Mouse (Mus musculus): ENCODE measurements at regions not wholly inside any gene's neighbourhood (a gene's known extent, or its start where the extent isn't known, plus 50 kb on each side); places are given as distances from the start of the nearest gene placed in this dataset.
"Not testable (repeated sequence)": the region's sequence is repeated elsewhere in the genome, so short reads cannot be mapped to it uniquely, and the experiment has no call there.

GRCm38 (mm10) chr7:73031407-73031806 lies 343.9 kb upstream of the Rgma start:
- DNase-seq (ENCODE audit: low spot score): no peak

DNA sequence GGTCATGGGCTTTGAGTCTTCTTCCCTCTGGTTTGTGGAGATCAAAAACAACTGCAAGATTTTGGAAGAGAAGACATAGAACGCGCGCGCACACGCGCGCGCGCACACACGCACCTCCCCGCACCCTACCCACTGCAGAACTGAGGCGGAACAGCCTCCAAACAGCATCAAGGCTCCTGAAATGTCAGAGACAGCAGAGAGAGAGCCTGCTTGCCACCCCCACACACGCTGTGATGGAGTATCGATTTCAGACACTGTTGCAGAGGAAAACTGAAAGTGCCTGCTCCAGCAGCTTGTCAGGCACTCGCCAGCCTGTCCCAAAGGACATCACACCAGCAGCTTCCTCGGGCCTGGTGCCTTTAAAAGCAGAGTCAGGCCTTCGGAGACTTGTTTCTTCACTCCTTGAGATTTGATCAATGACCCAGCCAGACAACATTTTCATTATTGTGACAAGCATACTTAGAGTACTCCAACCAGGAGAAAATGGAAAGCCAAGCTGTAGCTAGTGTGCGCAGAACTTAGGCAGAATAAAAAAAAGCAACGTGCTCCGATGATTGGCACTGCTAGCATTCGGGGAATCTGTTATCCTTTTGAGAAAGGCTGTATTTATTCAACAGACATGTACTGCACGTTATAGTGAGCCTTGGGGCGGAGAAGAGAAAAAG lies 342.9 kb upstream of the Rgma start:
- no peak for DNase-seq (ENCODE audit: low spot score)

- DNase-seq (ENCODE audit: low spot score): no peak
Observed at GRCm38 (mm10) chr7:73036801-73037555, 338.3 kb upstream of the Rgma start.

- no peak for DNase-seq (ENCODE audit: low spot score)
Observed at GRCm38 (mm10) chr7:73037638-73038037, 337.7 kb upstream of the Rgma start.

DNA sequence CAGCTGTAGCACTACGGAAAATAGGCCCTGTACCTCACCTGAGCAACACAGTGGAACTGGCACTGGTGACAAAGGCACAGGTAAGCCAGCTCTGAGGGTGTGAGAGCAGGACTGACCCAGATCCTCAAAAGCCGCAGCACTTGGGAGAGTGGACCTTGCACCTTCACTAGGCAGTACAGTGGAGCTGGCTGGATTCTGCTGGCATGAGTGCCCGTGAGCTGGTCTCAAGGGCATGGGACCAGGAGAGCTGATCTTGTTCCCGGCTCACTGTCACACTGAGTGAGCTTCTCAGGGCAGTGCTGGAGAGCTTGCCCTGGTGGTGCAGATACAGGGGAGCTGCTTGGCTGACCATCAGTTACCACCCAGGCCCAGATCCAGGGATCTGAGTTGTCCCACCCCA lies 335.4 kb upstream of the Rgma start:
- DNase-seq (ENCODE audit: low spot score): no peak

DNA sequence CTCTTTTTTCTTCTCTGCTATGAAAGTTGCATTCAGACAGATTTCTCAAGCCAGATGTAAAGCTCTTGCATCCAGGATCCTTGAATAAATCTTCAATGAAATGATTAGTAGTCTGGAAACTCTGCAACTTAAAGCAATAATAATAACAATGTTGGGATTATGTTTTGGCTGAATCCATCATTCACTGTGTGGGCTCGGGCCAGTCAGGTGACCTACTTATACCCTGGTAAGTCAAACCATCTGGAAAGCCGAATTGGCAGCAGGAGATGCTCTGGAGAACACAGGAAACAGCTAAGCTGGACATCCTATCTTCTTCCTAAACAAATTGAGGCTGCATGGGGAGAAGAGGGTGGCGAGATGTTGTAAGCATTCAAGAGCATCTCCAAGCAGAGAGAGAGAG lies 331.0 kb upstream of the Rgma start:
- DNase-seq (ENCODE audit: low spot score): no peak

GRCm38 (mm10) chr7:73055891-73056290 lies 319.4 kb upstream of the Rgma start:
- DNase-seq (ENCODE audit: low spot score): no peak

GRCm38 (mm10) chr7:73063556-73063955 lies 311.8 kb upstream of the Rgma start:
- no peak for DNase-seq (ENCODE audit: low spot score)

- DNase-seq (ENCODE audit: low spot score): no peak
Observed at GRCm38 (mm10) chr7:73068534-73068933, 306.8 kb upstream of the Rgma start.

DNA sequence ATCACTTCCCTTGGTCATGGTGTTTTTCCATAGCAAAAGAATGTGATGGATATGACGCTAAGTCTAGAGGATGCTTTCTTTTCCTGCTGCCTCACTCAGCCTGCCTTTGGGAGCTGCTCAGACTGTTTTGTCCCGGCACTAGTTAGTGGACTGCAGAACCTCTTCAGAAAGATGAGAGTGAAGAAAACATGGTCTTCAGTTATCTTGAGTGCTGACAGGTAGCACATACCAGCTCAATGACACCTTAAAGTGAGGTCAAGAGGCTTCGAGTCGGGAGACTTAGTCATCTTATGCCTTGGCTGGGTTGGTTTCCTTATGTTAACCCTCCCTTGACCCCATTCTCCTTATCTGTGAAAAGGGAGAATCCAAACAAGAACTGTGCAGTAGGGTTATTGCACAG lies 306.0 kb upstream of the Rgma start:
- no peak for DNase-seq (ENCODE audit: low spot score)

GRCm38 (mm10) chr7:73075391-73075790 lies 299.9 kb upstream of the Rgma start:
- not testable (repeated sequence) for DNase-seq (ENCODE audit: low spot score)

- DNase-seq (ENCODE audit: low spot score): no peak
Observed at GRCm38 (mm10) chr7:73087496-73088185, 287.7 kb upstream of the Rgma start.

DNA sequence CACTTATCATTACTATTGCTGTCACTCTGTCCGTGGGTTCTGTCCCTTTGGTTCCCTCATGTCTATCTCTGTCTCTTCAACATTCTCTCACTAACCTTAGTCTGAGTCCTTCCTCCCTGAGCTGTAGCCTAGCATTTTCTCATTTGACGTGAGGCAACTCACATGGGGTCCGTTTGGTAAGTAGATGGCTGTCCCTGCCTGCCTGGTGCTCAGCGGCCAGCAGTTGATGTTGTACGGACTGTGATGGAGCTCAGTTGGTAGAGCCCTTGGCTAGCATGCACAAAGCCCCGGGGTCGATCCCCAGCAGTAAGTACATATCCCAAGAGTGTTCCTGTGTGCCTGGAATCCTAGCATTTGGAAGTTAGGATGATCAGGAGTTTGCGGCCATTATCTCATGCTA lies 287.0 kb upstream of the Rgma start:
- no peak for DNase-seq (ENCODE audit: low spot score)

GRCm38 (mm10) chr7:73091758-73092157 lies 283.6 kb upstream of the Rgma start:
- DNase-seq (ENCODE audit: low spot score): no peak

- DNase-seq (ENCODE audit: low spot score): no peak
Observed at GRCm38 (mm10) chr7:73094059-73094458, 281.2 kb upstream of the Rgma start.

DNA sequence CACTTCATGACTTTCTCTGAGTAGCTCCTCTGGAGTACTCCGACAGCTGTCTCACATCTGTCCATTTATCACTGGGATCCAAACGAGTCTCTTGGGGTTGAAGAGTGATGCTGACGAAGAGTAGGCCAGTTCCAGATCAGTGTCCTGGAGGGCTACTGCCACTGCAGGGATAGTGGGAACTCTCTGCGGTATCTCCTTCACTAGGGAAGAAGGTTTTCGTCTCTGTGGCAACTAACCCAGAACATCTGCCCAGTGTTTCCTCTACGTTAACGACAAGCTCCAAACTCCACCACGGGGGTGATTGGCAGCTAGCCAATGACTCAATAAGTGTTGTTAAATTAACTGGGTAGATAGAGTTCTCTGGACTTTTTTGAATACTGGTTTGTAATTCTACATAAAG lies 256.4 kb upstream of the Rgma start:
- DNase-seq (ENCODE audit: low spot score): no peak

- DNase-seq (ENCODE audit: low spot score): no peak
Observed at GRCm38 (mm10) chr7:73120276-73120675, 255.0 kb upstream of the Rgma start.

- no peak for DNase-seq (ENCODE audit: low spot score)
Observed at GRCm38 (mm10) chr7:73124976-73125375, 250.3 kb upstream of the Rgma start.

- no peak for DNase-seq (ENCODE audit: low spot score)
Observed at GRCm38 (mm10) chr7:73125864-73126263, 249.4 kb upstream of the Rgma start.

DNA sequence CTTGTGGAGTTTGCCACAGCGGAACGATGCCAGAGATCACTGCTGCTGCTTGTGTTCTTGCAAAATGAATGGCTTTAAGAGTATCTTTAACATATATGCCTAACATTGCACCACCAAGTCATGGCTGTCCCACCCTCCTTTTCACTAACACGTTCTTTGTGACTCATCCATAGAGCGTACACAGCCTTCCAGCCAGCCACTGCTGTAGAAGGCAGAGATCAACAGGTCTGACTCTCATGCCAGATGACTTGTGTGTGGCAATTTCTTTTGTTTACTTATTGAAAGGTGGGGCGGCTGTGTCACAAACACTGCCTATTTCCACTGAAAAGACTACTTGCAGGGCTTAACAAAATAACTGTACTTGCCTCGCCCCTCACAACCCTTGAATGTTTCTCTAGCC lies 239.5 kb upstream of the Rgma start:
- no peak for DNase-seq (ENCODE audit: low spot score)

DNA sequence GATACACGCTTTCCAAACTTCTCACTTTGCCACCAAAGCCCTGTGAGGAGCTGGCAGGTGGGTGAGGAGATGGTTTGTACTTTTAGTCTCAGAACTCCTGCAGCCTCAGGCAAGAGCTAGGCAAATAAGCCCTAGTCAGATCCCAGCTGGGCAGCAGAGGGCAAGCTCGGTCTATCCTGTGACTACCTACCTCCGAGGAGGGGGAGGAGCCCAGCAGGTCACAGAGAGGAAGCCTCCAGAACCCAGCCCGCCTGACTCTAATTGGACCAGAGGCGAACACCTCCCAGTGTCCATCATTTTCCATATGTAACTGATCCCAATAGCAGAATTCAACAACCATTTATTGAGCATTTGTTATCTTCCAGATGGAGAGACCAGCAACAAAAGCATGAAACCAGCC lies 237.0 kb upstream of the Rgma start:
- no peak for DNase-seq (ENCODE audit: low spot score)

DNA sequence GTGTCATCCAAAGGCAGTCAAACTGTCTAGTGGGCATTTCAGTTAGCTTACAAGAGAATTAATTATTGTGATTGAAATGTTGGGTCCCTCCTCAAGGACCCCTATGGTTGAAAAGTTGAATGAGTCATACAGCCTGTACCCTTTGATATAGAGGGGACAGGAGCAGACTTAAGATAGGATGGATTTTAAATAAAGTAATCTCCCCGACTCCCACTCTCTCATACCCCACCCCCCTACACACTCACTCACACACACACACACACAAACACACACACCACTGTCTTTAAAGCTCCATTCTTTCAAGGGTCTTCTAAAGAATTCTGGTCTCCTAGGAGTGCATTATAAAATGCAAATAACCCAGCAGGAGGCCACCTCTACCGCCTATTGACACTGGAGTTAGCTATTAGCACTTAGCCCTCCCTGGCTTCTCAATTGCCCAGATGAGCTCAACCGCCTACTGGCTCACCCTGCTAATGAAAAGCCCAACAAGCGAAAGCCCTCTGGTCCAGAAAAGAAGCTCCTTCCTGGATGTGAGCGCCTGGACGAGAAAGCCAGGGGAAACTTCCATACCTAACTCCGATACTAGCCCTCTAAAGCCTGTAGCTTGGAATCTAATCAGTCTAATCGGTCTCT lies 236.3 kb upstream of the Rgma start:
- DNase-seq (ENCODE audit: low spot score): no peak

DNA sequence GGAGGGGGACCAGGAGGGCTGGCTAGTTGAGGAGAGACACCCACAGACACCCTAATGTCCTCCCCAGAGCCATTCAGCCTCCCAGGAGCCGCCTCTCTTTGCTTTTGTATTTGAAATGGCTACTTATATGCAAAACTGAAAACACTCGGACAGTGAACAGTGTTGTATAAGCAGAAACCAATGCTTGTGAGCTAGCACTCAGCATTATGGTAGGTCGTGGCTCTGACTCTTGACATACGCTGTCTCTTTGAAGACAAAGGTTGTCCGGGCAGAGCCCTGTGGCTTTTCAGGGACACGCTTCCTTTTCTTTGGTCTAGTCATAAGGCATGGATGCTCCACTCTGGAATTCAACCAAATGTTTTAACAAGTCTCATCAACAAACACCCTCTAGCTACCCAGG lies 235.4 kb upstream of the Rgma start:
- DNase-seq (ENCODE audit: low spot score): no peak
